Mouse (Mus musculus): ENCODE results near the gene Hs6st3.
"Not testable (repeated sequence)": the region's sequence is repeated elsewhere in the genome, so short reads cannot be mapped to it uniquely, and the experiment has no call there.

The Hs6st3 gene

DNA sequence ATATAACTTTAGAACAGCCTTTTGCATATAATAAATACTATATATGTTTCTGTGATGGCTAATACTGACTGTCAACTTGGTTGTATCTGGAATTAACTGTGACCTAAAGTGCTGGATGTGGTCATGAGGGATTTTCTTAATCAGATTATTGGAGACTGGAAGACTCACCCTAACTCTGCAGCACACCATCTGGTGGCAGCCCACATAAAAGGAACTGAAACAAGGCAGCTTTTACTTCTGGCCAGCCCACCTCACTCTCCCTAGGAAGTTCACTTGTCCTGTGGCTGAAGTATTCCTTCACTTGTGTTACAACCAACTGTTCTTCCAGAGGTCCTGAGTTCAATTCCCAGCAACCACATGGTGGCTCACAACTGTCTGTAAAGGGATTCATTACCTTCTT lies 313.5 kb downstream of the Hs6st3 start:
- DNase-seq (ENCODE audit: low read depth): no peak

DNA sequence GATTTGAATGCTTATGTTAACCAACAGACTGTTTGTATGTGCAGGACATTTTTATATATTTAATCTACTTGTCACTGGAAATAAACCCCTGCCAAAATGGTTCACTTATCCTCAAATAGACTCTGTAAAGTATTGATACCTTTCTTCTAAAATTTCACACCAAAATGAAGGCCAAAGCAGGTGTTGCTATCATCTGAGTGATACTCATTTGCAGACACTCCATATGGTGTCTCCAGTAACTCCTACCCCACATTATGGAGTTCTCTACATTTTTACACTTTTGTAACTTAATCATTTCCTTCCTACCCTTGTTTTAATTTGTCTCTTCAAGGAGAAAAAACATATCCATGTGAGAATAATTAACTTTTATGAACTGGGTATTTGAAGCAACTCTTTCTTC lies 314.2 kb downstream of the Hs6st3 start:
- no peak for DNase-seq (ENCODE audit: low read depth)

DNA sequence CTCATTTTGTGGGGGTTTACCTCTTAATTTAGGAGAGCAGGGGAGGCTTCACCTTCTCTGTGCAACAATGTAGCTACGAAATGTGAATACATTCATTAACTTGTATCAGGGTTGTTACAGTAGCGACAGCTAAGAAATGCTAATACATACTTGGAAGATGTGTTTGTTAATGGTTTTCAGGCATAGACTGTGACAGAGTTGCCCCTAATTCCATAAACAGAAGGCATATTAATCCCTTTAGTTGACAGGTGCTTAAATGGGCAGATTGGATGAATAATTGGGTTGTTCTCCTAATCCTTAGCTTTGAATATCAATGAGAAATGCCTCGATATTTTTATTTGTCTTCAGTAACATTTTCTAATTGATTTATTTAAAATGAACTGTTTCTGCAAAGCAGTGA lies 314.7 kb downstream of the Hs6st3 start:
- DNase-seq (ENCODE audit: low read depth): no peak

DNA sequence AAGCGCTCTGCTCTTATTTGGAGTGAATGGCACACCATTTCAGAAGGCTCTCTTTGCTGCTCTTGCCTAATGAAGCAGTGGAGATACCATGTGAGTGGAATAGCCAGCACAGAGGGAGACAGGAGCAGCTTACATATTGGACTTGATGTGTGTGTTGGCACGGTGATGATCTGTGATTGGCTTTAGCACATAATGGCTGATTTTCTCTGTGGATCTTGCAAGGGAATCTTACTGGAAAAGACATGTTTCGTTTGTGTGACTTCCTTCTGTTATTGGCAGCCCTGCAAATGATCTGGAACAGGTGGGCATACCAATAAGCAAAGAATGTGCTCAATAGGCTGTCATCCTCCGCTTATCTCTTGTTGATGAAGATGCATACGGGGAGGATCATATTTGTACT lies 326.2 kb downstream of the Hs6st3 start:
- no peak for DNase-seq (ENCODE audit: low read depth)

DNA sequence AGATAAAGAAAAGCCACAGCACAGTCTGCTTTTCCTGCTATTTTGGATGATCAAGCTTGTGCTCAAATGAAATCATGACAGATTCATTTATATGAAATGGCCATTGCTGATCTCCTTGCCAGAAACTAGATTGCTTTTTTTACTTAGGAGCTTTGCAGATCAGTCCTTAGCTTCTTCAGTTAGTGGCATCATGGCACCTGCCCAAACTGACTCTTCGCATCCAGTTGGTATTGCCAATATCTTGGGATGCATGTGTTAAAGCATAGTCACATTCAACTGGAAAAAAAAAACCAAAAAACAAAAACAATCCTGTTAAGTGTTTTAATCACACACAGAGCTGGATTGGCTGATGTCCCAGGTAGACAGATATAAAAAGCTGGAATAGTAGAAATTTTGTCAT lies 326.7 kb downstream of the Hs6st3 start:
- DNase-seq (ENCODE audit: low read depth): no peak

DNA sequence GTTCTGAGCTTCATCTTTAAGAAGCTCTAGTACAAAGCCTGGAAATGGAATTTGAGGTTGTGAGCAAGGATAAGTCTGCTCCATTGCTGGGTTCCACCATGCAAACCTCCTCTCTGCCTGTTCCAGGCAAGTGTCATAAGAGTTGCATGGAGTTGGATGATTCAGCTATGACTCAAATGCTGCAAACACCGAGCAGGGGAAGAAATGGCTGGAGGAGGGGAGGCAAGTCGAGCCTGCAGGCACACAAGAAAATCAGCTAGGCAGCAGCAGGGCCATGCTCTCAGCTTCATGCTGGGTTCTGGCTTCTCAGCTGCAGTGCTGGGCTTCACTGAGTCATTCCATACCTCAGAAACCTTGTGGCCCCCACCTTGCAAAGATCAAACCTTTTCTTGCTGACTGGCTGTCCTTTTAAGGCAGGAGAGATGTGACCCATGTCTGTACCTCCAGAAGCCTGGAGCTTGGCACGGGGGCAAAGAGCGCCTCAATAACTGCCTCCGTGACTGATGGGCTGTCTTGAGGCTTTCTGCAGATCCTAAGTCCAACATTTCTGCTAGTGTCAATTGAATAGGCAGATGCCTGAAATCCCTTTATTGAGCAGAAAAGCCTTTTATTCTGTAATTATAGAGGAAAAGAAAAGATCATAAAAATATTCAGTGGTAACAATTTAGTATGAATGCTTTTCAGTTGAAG lies 328.9 kb downstream of the Hs6st3 start:
- no peak for DNase-seq (ENCODE audit: low read depth)

DNA sequence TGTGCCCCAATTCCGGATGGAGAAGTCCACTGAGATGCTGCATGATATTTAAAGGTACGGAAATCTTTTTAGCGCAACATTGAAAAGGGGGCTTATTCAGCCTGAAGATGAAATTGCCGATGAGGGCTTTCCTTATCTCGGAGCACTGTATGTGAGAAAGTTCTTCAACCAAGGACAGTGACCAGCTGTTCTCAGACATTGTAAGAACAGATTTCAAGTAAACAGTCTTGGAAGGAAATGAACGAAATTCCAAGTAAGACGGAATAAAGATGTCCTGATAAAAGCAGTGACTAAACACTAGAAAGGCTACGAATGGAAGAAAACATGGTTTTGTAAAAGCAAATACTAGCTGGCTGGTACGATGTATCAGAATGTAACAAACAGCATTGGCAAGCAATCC lies 338.4 kb downstream of the Hs6st3 start:
- DNase-seq (ENCODE audit: low read depth): no peak

DNA sequence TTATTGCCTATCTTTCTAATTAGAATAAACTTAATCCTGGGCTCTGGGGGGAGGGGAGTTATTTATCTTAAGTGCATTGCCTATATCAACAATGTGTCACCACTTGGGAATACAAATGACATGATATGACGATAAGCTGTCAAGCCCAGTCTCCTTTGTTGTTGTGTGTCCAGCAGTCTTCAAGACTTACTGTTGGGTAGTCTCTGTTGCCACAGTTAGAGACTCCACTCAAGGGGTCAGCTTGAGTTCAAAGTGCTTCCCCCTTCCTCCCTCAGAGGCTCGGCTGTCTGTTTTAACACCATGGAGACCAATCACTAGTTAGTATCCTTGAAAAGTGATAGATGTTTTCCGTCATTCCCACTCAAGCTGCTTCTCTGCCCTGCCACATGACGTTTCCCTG lies 339.7 kb downstream of the Hs6st3 start:
- no peak for DNase-seq (ENCODE audit: low read depth)

DNA sequence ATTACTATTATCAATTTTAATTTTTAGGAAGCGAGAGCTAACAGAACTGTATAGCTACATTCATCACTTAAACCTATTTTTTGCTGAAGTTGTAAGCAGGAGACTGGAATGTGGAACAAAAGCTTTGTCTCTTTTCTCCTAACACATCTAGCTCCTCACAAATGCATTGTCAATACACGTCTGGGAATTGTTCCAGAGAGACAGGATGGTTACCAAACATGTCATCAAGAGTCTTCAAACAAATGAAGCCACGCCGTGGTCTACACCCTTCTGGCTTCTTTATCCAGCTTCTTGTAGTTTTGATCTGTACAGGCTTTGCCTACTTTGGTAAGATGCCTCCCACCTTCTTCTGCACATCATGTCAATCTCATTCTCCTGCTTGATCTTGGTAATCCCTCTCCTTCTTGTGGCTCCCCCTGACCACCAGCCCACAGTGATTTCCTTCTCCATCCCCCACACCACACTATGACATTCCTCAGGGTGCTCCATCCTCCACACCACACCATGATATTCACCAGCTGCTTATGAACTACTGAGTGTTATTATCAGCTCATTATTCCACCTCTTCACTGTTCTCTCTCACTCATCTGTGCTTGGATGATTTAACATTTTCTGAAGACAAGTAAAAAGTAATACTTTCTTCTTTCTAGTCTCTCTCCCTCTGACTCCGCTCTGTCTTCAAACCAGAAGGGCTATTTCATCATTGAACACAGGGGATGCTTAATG lies 351.0 kb downstream of the Hs6st3 start:
- no peak for DNase-seq (ENCODE audit: low read depth)

DNA sequence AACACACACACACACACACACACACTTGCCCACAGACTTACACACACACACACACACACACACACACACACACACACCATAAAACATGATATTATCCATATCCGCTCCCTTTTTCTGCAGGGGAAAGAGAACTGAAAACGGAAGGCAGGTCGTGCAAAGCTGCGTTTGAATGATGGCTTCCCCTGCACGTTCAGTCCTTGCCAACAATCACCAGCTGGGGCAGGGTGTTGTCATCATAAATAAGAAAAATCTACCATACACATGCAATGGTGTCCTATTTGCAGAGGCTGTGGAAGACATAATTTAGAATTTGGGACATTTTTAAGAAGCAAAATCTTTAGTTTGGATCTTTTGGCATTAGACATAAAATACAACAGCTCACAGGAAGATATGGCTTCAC lies 382.5 kb downstream of the Hs6st3 start:
- DNase-seq (ENCODE audit: low read depth): no peak

DNA sequence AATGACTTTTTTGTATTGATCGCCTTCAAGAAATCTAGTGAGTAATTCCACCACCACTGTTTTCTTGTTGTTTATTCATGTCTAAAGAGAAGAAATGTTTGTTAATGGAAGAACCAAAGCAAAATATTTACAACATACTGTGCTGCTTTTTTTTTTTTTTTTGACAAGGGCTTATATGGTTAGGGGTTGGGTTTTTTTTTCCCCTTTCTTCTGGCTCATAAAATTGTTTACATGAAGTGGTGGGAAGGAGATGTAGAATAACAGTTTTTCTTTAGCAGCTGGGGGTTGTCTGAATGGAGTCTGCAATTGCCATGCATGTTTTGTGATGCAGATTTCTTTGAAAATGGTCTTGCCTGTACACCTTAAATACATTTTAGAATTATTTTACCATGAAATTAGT lies 382.9 kb downstream of the Hs6st3 start:
- DNase-seq (ENCODE audit: low read depth): no peak

DNA sequence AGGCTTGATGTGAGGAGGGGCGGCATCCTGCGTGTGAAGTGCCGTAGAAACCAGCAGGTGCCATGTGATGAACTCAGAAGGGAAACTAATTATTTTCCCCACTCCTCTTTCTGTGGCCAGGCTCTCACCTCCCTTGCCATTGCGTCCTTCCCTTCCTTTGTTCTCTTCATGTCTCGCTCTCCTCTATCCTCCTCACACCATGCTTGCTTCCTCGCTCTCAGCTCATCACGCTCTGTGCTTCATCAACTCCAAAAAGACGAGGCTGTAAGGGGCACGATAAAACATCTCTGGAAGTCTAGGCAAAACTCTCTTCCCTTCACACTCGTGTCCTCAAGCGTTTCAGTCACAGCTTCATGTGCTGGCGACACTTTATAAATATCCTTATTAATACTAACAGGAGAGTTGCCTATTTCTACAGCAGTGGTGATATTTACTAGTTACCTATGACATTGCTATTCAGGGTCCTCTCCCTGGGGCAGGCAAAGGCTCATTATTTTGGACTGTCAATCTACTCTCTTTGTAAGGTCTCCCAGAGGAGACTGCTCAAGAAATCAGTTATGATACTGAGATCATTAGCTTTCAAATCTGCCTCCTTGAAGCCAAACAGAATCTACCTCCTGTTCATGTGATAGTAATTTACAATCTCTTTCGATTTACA lies 394.9 kb downstream of the Hs6st3 start:
- no peak for DNase-seq (ENCODE audit: low read depth)

DNA sequence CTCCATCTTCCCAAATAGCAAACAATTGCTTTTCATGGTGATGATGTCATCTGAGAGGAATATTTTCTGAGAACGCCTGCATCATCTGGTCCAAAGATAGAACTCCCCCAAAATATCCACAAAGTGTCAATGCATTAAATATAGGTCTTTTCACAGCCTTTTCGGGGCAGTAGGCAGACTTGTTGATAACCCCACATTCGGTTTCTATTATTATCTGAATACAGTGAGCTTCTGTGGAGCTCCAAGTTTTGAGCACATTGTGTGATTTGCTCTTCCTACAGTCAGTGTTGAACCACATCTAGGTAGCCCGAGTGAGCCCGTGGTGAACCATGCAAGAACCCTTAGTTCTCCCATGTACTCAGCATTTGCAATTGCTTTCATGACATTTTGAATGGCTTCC lies 402.4 kb downstream of the Hs6st3 start:
- DNase-seq (ENCODE audit: low read depth): no peak

DNA sequence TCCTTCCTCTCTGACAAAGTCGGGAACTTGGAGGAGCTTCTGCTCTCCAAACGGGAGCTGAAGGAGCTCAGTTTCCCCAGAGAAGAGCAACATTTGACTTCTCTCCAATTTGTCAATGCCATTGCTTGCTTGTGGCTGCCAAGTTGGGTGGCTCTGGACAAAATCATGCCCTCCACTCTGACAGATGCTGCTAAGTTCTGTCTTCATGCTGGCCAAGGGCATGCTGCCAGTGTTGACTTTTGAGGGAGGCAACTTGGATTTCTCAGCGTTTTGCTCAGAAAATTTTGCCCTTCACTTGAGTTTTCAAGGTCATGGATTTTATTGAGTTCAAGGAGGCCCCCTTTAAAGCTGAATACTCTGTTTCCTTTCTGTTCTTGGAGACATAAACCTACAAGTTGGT lies 406.5 kb downstream of the Hs6st3 start:
- no peak for DNase-seq (ENCODE audit: low read depth)

DNA sequence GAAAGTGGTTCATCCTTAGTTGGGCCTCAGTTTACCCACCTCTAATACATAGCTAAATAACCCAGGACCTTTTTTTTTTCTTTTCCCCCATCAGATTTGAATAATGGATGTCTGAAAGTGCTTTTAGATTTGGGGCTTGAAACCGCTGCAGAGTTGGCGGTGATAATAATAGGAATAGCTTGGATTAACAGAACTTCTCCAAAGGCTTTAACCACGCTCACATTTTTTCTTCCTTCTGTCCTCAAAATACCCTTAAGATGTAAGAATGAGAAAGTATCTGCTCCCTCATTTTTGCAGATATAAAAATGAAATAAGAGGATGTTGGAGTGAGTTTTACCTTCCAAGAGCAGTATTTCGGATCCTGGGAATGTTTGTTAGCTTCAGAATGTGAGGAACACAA lies 420.2 kb downstream of the Hs6st3 start:
- no peak for DNase-seq (ENCODE audit: low read depth)

DNA sequence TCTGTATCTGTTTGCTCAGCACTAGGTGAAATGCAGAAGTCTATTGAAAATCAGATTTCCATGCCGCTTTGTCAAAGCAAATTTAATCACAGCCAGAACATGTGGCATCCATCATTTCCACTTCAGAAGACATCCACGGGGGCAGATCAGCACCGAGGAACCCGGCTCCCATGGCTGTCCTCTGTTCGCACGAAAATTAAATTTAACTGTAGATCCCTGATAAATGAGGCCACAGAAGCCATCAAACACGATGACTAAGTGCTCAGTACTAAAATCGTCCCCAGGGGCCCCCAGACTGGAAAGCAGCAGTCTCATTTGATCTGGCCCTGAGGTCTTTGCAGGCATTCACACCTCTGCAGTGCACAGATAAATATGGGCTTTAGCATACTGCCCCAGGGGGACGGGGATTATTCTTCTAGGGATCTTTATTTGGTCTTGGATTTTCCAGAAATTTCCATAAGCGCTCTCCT lies 443.9 kb downstream of the Hs6st3 start:
- DNase-seq (ENCODE audit: low read depth): no peak

DNA sequence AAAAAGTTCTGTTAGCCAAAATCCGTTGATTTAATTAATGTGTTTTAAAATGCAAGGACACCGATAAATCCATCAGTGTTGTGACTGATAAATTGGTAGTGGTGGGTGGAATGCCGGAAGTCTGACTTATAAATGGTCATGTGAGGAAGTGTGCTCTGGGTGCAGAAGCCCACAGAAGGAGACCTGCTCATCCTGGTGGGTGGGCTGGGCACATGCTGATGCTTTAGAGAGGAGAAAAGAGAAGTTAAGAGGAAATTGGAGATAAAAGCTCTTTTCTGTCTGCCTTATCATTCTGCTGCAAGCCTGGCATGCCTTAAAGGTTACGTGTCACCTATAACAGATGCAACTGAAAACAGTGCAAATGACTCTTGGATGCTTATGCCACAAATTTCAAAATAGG lies 446.9 kb downstream of the Hs6st3 start:
- no peak for DNase-seq (ENCODE audit: low read depth)

DNA sequence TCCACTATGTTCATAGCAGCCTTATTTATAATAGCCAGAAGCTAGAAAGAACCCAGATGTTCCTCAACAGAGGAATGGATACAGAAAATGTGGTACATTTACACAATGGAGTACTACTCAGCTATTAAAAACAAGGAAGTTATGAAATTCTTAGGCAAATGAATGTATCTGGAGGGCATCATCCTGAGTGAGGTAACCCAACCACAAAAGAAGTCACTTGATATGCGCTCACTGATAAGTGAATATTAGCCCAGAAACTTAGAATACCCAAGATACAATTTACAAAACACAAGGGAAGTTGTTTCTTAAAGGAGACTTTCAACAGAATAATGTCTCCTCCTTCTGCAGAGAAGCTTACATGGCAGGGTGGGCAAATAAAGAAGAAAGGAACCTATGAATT lies 449.2 kb downstream of the Hs6st3 start:
- DNase-seq (ENCODE audit: low read depth): not testable (repeated sequence)

DNA sequence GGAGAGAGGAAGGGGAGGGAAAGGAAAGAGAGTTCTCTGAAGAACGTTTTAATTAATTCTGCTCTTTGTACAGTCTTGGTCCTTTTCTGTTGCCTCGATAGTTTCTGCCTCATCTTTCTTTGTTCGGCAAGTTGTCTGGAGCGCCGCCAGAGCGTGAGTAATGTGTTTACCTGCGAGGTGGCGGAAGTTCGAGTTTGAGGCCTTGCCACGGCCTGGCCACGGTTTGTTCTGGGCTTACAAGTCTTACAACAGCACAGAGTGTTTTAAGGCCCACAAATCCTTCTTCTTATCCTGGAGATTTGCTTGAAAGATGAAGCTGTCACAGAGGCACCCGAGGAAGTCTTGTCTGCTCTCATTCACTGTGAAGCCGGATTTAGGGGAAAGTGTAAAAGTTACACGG lies 466.2 kb downstream of the Hs6st3 start:
- no peak for DNase-seq (ENCODE audit: low read depth)

DNA sequence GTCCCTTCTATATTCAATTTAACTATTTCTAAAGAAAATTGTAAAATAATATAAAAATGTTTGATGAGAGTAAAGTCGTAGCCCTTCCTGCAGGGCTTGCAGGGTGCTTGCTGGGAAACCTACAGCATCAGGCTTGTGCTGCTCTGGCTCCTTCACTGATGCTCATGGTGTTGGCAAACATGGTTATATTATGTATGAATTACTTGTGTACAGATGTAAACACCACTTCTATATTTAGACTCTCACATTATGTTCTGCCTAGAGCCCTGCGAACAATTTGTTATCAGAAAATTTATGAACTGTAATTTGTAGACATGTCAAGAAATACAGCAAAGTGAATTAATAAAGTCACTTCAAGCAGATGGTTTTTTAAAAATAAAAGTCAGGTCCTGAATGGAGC lies 474.7 kb downstream of the Hs6st3 start:
- no peak for DNase-seq (ENCODE audit: low read depth)

DNA sequence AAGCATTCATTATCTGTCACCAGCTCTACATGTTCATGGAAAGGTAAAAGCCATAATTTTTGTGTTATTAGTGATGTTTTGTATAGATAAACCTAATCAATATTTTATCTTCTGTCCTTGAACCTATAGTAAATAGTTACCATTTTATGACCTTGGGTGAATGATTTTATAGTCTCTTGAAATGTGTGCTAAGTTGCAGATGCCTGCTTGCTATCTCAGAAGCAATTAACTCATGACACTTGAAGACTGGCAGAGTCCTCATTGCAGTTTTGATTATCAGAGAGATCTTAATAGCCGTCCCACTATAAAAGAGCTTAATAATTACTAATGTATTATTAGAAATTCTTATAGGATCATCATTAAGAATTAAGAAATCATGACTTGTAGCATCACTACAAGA lies 491.0 kb downstream of the Hs6st3 start:
- no peak for DNase-seq (ENCODE audit: low read depth)

DNA sequence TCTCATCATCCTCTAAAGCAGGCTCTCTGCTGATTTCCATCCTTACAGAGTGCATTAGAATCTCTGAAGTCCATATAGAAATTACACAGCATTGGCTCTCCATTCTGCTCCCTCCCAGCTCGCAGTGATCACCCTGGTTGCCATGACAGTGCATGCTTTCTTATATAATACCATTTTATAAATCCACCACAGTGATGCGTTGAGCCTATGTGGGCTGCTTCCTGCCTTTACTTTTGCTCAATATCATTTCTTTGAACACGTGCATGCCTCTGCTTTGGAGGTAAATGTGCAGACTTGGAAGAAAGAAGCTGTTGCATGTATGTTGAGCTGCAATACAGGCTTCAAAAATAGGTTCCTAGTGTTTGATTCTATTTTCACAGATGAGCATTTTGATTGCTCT lies 494.9 kb downstream of the Hs6st3 start:
- no peak for DNase-seq (ENCODE audit: low read depth)

DNA sequence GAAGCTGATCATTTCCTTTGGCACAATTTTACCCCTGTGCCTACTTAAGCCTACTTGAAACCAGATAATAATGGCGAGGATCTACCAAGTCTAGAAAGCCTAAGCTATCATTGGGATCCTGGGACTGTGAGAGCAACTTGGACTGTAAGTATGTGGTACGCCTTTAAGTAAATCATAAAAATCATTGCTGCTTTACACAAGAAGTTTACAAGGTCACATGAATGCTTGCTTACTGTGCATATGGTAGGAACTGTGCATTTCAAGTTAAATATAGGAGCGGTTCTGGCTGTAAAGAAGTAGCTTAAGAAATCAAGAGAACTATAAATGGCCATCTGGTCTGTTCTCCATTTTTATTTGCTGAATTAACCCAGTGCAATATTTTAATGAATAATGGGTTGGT lies 495.5 kb downstream of the Hs6st3 start:
- no peak for DNase-seq (ENCODE audit: low read depth)
